Mouse (Mus musculus): Measurements from ENCODE around the gene Agpat3. TPM values are rescaled to one million over a fixed set of nuclear protein-coding genes. Genes with fewer than 3 reads are reported as not detected.

The Agpat3 gene
- polyA plus RNA-seq, 1 experiment = 247 TPM

GRCm38 (mm10) chr10:78331577-78331976, 20.7 kb downstream of the Agpat3 start:
- WGBS = 76% methylated on average over 5 of the region's 5 CpGs
- no peak for DNase-seq
- TF ChIP-seq CTCF (IDR thresholded peaks at IDR 0.05; ENCODE audit: insufficient read depth, low read length) (no peak), POLR2A (IDR thresholded peaks at IDR 0.05; ENCODE audit: borderline replicate concordance, extremely low read depth, low read depth, low read length) (no peak)
- Histone ChIP-seq H3K4me3 (replicated peaks; ENCODE audit: extremely low read depth, low read depth, low read length) (no peak overlapping the region), H3K4me1 (ENCODE audit: control insufficient read depth, insufficient read depth, low read length) (peaks cover 4% of the 10 kb centered on the region)

GRCm38 (mm10) chr10:78329305-78329704, 23.0 kb downstream of the Agpat3 start:
- no peak for TF ChIP-seq CTCF (IDR thresholded peaks at IDR 0.05; ENCODE audit: insufficient read depth, low read length)
- no peak for TF ChIP-seq POLR2A (IDR thresholded peaks at IDR 0.05; ENCODE audit: borderline replicate concordance, extremely low read depth, low read depth, low read length)

GRCm38 (mm10) chr10:78328011-78328575, 24.2 kb downstream of the Agpat3 start:
- WGBS = 70% methylated on average over 2 of the region's 2 CpGs
- DNase-seq = no peak
- H3K4me3 ChIP-seq (replicated peaks; ENCODE audit: extremely low read depth, low read depth, low read length) = no peak overlapping the region
- H3K4me1 ChIP-seq (ENCODE audit: control insufficient read depth, insufficient read depth, low read length) = peaks cover 4% of the 10 kb centered on the region
- TF ChIP-seq POLR2A (IDR thresholded peaks at IDR 0.05; ENCODE audit: borderline replicate concordance, extremely low read depth, low read depth, low read length) (no peak), CTCF (IDR thresholded peaks at IDR 0.05; ENCODE audit: insufficient read depth, low read length) (no peak)

More at GRCm38 (mm10) chr10:78329305-78329704, 23.0 kb downstream of the Agpat3 start:
- WGBS = 41% methylated on average over 5 of the region's 5 CpGs
- DNase-seq = no peak
- Histone ChIP-seq H3K4me3 (replicated peaks; ENCODE audit: extremely low read depth, low read depth, low read length) (no peak overlapping the region), H3K4me1 (ENCODE audit: control insufficient read depth, insufficient read depth, low read length) (peaks cover 4% of the 10 kb centered on the region)

- TF ChIP-seq POLR2A (IDR thresholded peaks at IDR 0.05; ENCODE audit: borderline replicate concordance, extremely low read depth, low read depth, low read length) (no peak), CTCF (IDR thresholded peaks at IDR 0.05; ENCODE audit: insufficient read depth, low read length) (no peak)
- Histone ChIP-seq H3K4me3 (replicated peaks; ENCODE audit: extremely low read depth, low read depth, low read length) (no peak overlapping the region), H3K4me1 (ENCODE audit: control insufficient read depth, insufficient read depth, low read length) (peaks cover 4% of the 10 kb centered on the region)
- DNase-seq = no peak
- WGBS = 84% methylated on average over 8 of the region's 8 CpGs
Observed at GRCm38 (mm10) chr10:78325916-78326647, 26.2 kb downstream of the Agpat3 start.

GRCm38 (mm10) chr10:78324556-78325164, 27.6 kb downstream of the Agpat3 start:
- DNase-seq = no peak
- TF ChIP-seq POLR2A (IDR thresholded peaks at IDR 0.05; ENCODE audit: borderline replicate concordance, extremely low read depth, low read depth, low read length) (no peak), CTCF (IDR thresholded peaks at IDR 0.05; ENCODE audit: insufficient read depth, low read length) (no peak)
- WGBS = 90% methylated on average over 6 of the region's 6 CpGs
- peaks cover 4% of the 10 kb centered on the region for H3K4me1 ChIP-seq (ENCODE audit: control insufficient read depth, insufficient read depth, low read length)
- H3K4me3 ChIP-seq (replicated peaks; ENCODE audit: extremely low read depth, low read depth, low read length) = no peak overlapping the region

GRCm38 (mm10) chr10:78323214-78323880, 28.9 kb downstream of the Agpat3 start:
- TF ChIP-seq POLR2A (IDR thresholded peaks at IDR 0.05; ENCODE audit: borderline replicate concordance, extremely low read depth, low read depth, low read length) (no peak), CTCF (IDR thresholded peaks at IDR 0.05; ENCODE audit: insufficient read depth, low read length) (no peak)
- DNase-seq = no peak
- 58% methylated on average over 7 of the region's 7 CpGs for WGBS
- H3K4me3 ChIP-seq (replicated peaks; ENCODE audit: extremely low read depth, low read depth, low read length) = no peak overlapping the region
- H3K4me1 ChIP-seq (ENCODE audit: control insufficient read depth, insufficient read depth, low read length) = peaks cover 4% of the 10 kb centered on the region

- peaks cover 4% of the 10 kb centered on the region for H3K4me1 ChIP-seq (ENCODE audit: control insufficient read depth, insufficient read depth, low read length)
- TF ChIP-seq POLR2A (IDR thresholded peaks at IDR 0.05; ENCODE audit: borderline replicate concordance, extremely low read depth, low read depth, low read length) = no peak
- TF ChIP-seq CTCF (IDR thresholded peaks at IDR 0.05; ENCODE audit: insufficient read depth, low read length) = no peak
- peak; percentile 31 for DNase-seq
- H3K4me3 ChIP-seq (replicated peaks; ENCODE audit: extremely low read depth, low read depth, low read length) = no peak overlapping the region
- no CpG with 5 or more reads among the region's 1 CpGs for WGBS
Observed at GRCm38 (mm10) chr10:78322806-78323205, 29.5 kb downstream of the Agpat3 start.

- DNase-seq = no peak
- no peak for TF ChIP-seq POLR2A (IDR thresholded peaks at IDR 0.05; ENCODE audit: borderline replicate concordance, extremely low read depth, low read depth, low read length)
- TF ChIP-seq CTCF (IDR thresholded peaks at IDR 0.05; ENCODE audit: insufficient read depth, low read length) = no peak
- WGBS = 72% methylated on average over 3 of the region's 3 CpGs
- Histone ChIP-seq H3K4me1 (ENCODE audit: control insufficient read depth, insufficient read depth, low read length) (no peaks in the 10 kb centered on the region), H3K4me3 (replicated peaks; ENCODE audit: extremely low read depth, low read depth, low read length) (no peak overlapping the region)
Observed at GRCm38 (mm10) chr10:78321133-78321757, 31.0 kb downstream of the Agpat3 start.

- Histone ChIP-seq H3K4me1 (ENCODE audit: control insufficient read depth, insufficient read depth, low read length) (no peaks in the 10 kb centered on the region), H3K4me3 (replicated peaks; ENCODE audit: extremely low read depth, low read depth, low read length) (no peak overlapping the region)
- WGBS = 71% methylated on average over 1 of the region's 1 CpGs
- DNase-seq = no peak
- TF ChIP-seq CTCF (IDR thresholded peaks at IDR 0.05; ENCODE audit: insufficient read depth, low read length) (no peak), POLR2A (IDR thresholded peaks at IDR 0.05; ENCODE audit: borderline replicate concordance, extremely low read depth, low read depth, low read length) (no peak)
Observed at GRCm38 (mm10) chr10:78320526-78320925, 31.8 kb downstream of the Agpat3 start.
